ENCODE assay signal across 22 mouse cellular contexts in genomic region chr6:136079991-136080734, GRCm38 (mm10).
DNase-seq lines count a peak whose midpoint lies in the region; ATAC-seq lines count a peak whose summit lies in the region.
"Had no signal": no experiment of that assay in that cellular context is flagged by ENCODE, and none has a peak within 500 bp of the region (broad histone marks: within the 10 kb centered on the region; RNA-seq: fewer than 3 reads in every experiment).

No protein-coding gene starts in this region.

- H3K4me1 ChIP-seq in forebrain, embryonic 13.5 days, result no peaks in the 10 kb centered on the region; the same call in 1 of the 2 replicates
- no peaks in the 10 kb centered on the region for H3K4me1 ChIP-seq in forebrain, embryonic 12.5 days
- H3K4me1 ChIP-seq in hindbrain, embryonic 14.5 days (replicated peaks; ENCODE audit: control insufficient read depth, insufficient read depth, low read length), result peaks cover 8% of the 10 kb centered on the region
- H3K4me1 ChIP-seq in hindbrain, embryonic 10.5 days (replicated peaks), result no peaks in the 10 kb centered on the region
- H3K4me1 ChIP-seq in midbrain, embryonic 15.5 days, result peaks cover 14% of the 10 kb centered on the region
- H3K4me1 ChIP-seq: embryonic facial prominence, embryonic 13.5 days; heart, embryonic 12.5 days; limb, embryonic 10.5 days; neural tube, embryonic 12.5 days had no signal

- 72% methylated on average over 17 of the region's 17 CpGs for WGBS in forebrain, embryonic 13.5 days
- WGBS in forebrain, embryonic 12.5 days, result 74% methylated on average over 17 of the region's 17 CpGs
- WGBS in hindbrain, embryonic 14.5 days, result 65% methylated on average over 17 of the region's 17 CpGs
- WGBS in hindbrain, embryonic 10.5 days, result 87% methylated on average over 17 of the region's 17 CpGs
- WGBS in midbrain, embryonic 15.5 days, result 49% methylated on average over 17 of the region's 17 CpGs

- no peaks in the 10 kb centered on the region for H3K9me3 ChIP-seq in forebrain, embryonic 13.5 days (replicated peaks)
- H3K9me3 ChIP-seq in forebrain, embryonic 12.5 days, result 0 out of 2 replicates have a peak, but pooled peaks cover 2% of the 10 kb centered on the region
- no peaks in the 10 kb centered on the region for H3K9me3 ChIP-seq in hindbrain, embryonic 14.5 days (ENCODE audit: control insufficient read depth, low read length)
- H3K9me3 ChIP-seq in hindbrain, embryonic 10.5 days, result no peaks in the 10 kb centered on the region
- H3K9me3 ChIP-seq in midbrain, embryonic 15.5 days, result no peaks in the 10 kb centered on the region
- H3K9me3 ChIP-seq: embryonic facial prominence, embryonic 13.5 days; heart, embryonic 12.5 days; limb, embryonic 10.5 days; neural tube, embryonic 12.5 days had no signal

- no peak overlapping the region for H3K4me3 ChIP-seq in forebrain, embryonic 13.5 days
- no peak overlapping the region for H3K4me3 ChIP-seq in forebrain, embryonic 12.5 days (replicated peaks)
- H3K4me3 ChIP-seq in hindbrain, embryonic 14.5 days (replicated peaks; ENCODE audit: low read length), result no peak overlapping the region
- H3K4me3 ChIP-seq in hindbrain, embryonic 10.5 days, result no peak overlapping the region
- no peak overlapping the region for H3K4me3 ChIP-seq in midbrain, embryonic 15.5 days
- H3K4me3 ChIP-seq: embryonic facial prominence, embryonic 13.5 days; heart, embryonic 12.5 days; limb, embryonic 10.5 days; neural tube, embryonic 12.5 days had no signal

- no peaks in the 10 kb centered on the region for H3K27me3 ChIP-seq in forebrain, embryonic 13.5 days
- H3K27me3 ChIP-seq in forebrain, embryonic 12.5 days, result no peaks in the 10 kb centered on the region
- H3K27me3 ChIP-seq in hindbrain, embryonic 14.5 days (ENCODE audit: control insufficient read depth, insufficient read depth, low read length), result no peaks in the 10 kb centered on the region
- H3K27me3 ChIP-seq in hindbrain, embryonic 10.5 days (ENCODE audit: insufficient read depth, poor library complexity, severe bottlenecking), result no peaks in the 10 kb centered on the region
- H3K27me3 ChIP-seq in midbrain, embryonic 15.5 days (replicated peaks), result no peaks in the 10 kb centered on the region
- H3K27me3 ChIP-seq: CH12.LX; embryonic facial prominence, embryonic 13.5 days; heart, embryonic 12.5 days; neural tube, embryonic 12.5 days had no signal

- no peak overlapping the region for H3K9ac ChIP-seq in forebrain, embryonic 13.5 days
- H3K9ac ChIP-seq in forebrain, embryonic 12.5 days, result no peak overlapping the region
- H3K9ac ChIP-seq in hindbrain, embryonic 14.5 days, result no peak overlapping the region
- H3K9ac ChIP-seq in midbrain, embryonic 15.5 days, result no peak overlapping the region
- H3K9ac ChIP-seq: embryonic facial prominence, embryonic 13.5 days; heart, embryonic 12.5 days; liver, postnatal 0 days; neural tube, embryonic 12.5 days had no signal

- ATAC-seq in forebrain, embryonic 13.5 days, result peak; percentile 53; the same call in 1 of the 2 replicates
- ATAC-seq in forebrain, embryonic 12.5 days (ENCODE audit: low FRiP score), result no peak
- ATAC-seq in hindbrain, embryonic 14.5 days (ENCODE audit: low FRiP score), result no peak
- peak; percentile 66; the same call in 1 of the 2 replicates for ATAC-seq in midbrain, embryonic 15.5 days (replicated peaks)
- ATAC-seq: inflammation-experienced regulatory T-cells, adult 6 months; liver, postnatal 0 days had no signal

- no peak overlapping the region for H3K27ac ChIP-seq in forebrain, embryonic 13.5 days
- H3K27ac ChIP-seq in forebrain, embryonic 12.5 days, result no peak overlapping the region
- H3K27ac ChIP-seq in hindbrain, embryonic 14.5 days, result peak overlapping the region; percentile 43; the same call in 1 of the 2 replicates
- no peak overlapping the region for H3K27ac ChIP-seq in hindbrain, embryonic 10.5 days
- H3K27ac ChIP-seq in midbrain, embryonic 15.5 days, result peak overlapping the region; percentile 66
- H3K27ac ChIP-seq: embryonic facial prominence, embryonic 13.5 days; limb, embryonic 10.5 days; neural tube, embryonic 12.5 days had no signal

- H3K4me2 ChIP-seq in forebrain, embryonic 13.5 days, result no peak overlapping the region
- H3K4me2 ChIP-seq in forebrain, embryonic 12.5 days, result no peak overlapping the region
- no peak overlapping the region; the same call in 1 of the 2 replicates for H3K4me2 ChIP-seq in hindbrain, embryonic 14.5 days (replicated peaks)
- H3K4me2 ChIP-seq in midbrain, embryonic 15.5 days, result no peak overlapping the region
- H3K4me2 ChIP-seq: embryonic facial prominence, embryonic 13.5 days; heart, embryonic 12.5 days; neural tube, embryonic 12.5 days had no signal

- no peak for DNase-seq in hindbrain, embryonic 14.5 days (ENCODE audit: low spot score)
- DNase-seq in hindbrain, embryonic 10.5 days (ENCODE audit: low spot score), result no peak
- DNase-seq in brain, adult 2 months (ENCODE audit: low read depth, low spot score), result peak; percentile 53
- no peak for DNase-seq in testis, postnatal 14 days (ENCODE audit: low spot score)
- DNase-seq: adrenal gland, postnatal 14 days; cerebellum, adult 8-10 months; heart, postnatal 14 days; kidney, adult 2 months; kidney, postnatal 10 days; liver, postnatal 0 days; lung, postnatal 10 days; right cerebral cortex, postnatal 25 days; thymus, adult 18-20 months had no signal

- no peaks in the 10 kb centered on the region for H3K36me3 ChIP-seq in forebrain, embryonic 13.5 days (ENCODE audit: poor library complexity, severe bottlenecking)
- no peaks in the 10 kb centered on the region for H3K36me3 ChIP-seq in forebrain, embryonic 12.5 days (replicated peaks)
- H3K36me3 ChIP-seq in hindbrain, embryonic 14.5 days (replicated peaks; ENCODE audit: control insufficient read depth, insufficient read depth), result no peaks in the 10 kb centered on the region
- H3K36me3 ChIP-seq in hindbrain, embryonic 10.5 days, result no peaks in the 10 kb centered on the region
- H3K36me3 ChIP-seq in midbrain, embryonic 15.5 days (replicated peaks), result no peaks in the 10 kb centered on the region
- H3K36me3 ChIP-seq: embryonic facial prominence, embryonic 13.5 days; heart, embryonic 12.5 days; limb, embryonic 10.5 days; neural tube, embryonic 12.5 days had no signal

Comparison
In these comparisons a context has a peak if more than half of its experiments do, and no peak if none do; other contexts are left out.
1. ATAC-seq: peak in forebrain, embryonic 13.5 days (single experiment) and midbrain, embryonic 15.5 days (single experiment); none in forebrain, embryonic 12.5 days (single experiment) and hindbrain, embryonic 14.5 days (single experiment).
2. H3K27ac ChIP-seq: peak in hindbrain, embryonic 14.5 days (single experiment) and midbrain, embryonic 15.5 days (single experiment); none in forebrain, embryonic 13.5 days (single experiment), forebrain, embryonic 12.5 days (single experiment) and hindbrain, embryonic 10.5 days (single experiment).